Mouse (Mus musculus) heart, adult 2 months (tissue): ENCODE measurements around the gene Trpc5. TPM values are rescaled to one million over a fixed set of nuclear protein-coding genes. Genes with fewer than 3 reads are reported as not detected.

Experiments used
- DNase-seq, 2 experiments: peaks; one replicate each; pipeline ENCODE4 v3.0.0; 2021
- H3K27ac ChIP-seq: fragments of 200-600 bp; 2 replicates; pipeline ENCODE4 v1.8.1; 2022
- H3K27me3 ChIP-seq: fragments of 200-500 bp; 2 replicates; pipeline ENCODE4 v1.6.1; 2012; ENCODE audit warnings: mild to moderate bottlenecking, low read length, inconsistent platforms, mixed read lengths; ENCODE audit not compliant: control insufficient read depth, insufficient read depth
- H3K36me3 ChIP-seq: fragments of 200-500 bp; 2 replicates; pipeline ENCODE4 v1.6.1; 2012; ENCODE audit warnings: low read length, inconsistent platforms; ENCODE audit not compliant: control insufficient read depth, insufficient read depth
- H3K4me1 ChIP-seq: fragments of 200-500 bp; 2 replicates; pipeline ENCODE4 v1.6.1; 2011; ENCODE audit warnings: low read length; ENCODE audit not compliant: control insufficient read depth, insufficient read depth
- H3K4me3 ChIP-seq: fragments of 200-600 bp; 2 replicates; pipeline ENCODE4 v1.8.1; 2022
- H3K79me2 ChIP-seq: fragments of 200-500 bp; replicated peaks from 2 replicates; pipeline ENCODE4 v1.6.1; 2012; ENCODE audit warnings: mild to moderate bottlenecking, inconsistent platforms, low read length, moderate library complexity, mixed read lengths; ENCODE audit not compliant: control insufficient read depth, insufficient read depth
- H3K9ac ChIP-seq: fragments of 200-500 bp; 2 replicates; pipeline ENCODE4 v1.6.1; 2012; ENCODE audit warnings: low read depth, mild to moderate bottlenecking, control low read depth, inconsistent platforms, low read length, mixed read lengths
- CTCF ChIP-seq: fragments of 200-600 bp; IDR thresholded peaks from 2 replicates; pipeline ENCODE4 v1.8.1; 2022; ENCODE audit warnings: antibody characterized with exemption, mild to moderate bottlenecking, moderate library complexity
- EP300 ChIP-seq: fragments of 200-500 bp; IDR thresholded peaks from 2 replicates; pipeline ENCODE4 v1.6.1; 2011; ENCODE audit warnings: low read depth, low read length, control low read depth; ENCODE audit not compliant: insufficient read depth
- POLR2A ChIP-seq: fragments of 200-500 bp; IDR thresholded peaks from 2 replicates; pipeline ENCODE4 v1.6.1; 2011; ENCODE audit warnings: mild to moderate bottlenecking, low read depth, low read length, control low read depth; ENCODE audit not compliant: insufficient read depth
- WGBS: fragments of 180-500 bp; shearing (Covaris S2); methylation state at CpG from one replicate; pipeline ENCODE4 v1.1.7; 2018; 5-methylcytosine and 5-hydroxymethylcytosine counted together
- intact Hi-C: fragments of 180-260 bp; cut with DNase I; formaldehyde crosslinking; loops from one replicate; pipeline ENCODE4 v1.15.1; 2025
- polyA plus RNA-seq: library from polyadenylated mRNA; depleted of rRNA; stranded (reverse); fragments of >200 nt; gene quantifications from 2 replicates; pipeline ENCODE4 v1.2.3, GENCODE M21; 2012
- total RNA-seq, 2 experiments: library from RNA; stranded (reverse); gene quantifications; 2 replicates each; pipeline ENCODE4 v1.2.3; 2021

Gene Trpc5
- total and polyA plus RNA-seq, 3 experiments = not detected

DNA sequence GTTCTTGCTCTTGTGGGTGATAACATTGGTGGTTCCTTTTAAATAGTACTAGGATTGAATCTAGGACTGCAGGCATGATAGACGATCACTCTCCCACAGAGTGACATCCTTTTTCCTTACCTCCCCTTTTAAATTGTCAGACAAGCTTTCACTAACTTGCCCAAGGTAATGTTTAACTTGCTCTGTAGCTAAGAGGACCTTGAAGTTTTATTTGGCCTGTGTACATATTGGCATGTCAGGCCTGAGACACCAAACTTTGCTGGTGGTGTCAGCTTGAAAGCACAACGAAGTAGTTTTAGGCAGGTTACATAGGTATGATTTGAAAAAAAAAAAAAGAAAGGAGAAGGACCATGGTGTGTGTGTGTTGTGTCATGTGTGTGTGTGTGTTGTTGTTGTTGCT lies 35.8 kb downstream of the Trpc5 start:
- Histone ChIP-seq H3K4me1 (no peaks in the 10 kb centered on the region), H3K79me2 (no peaks in the 10 kb centered on the region), H3K27me3 (no peaks in the 10 kb centered on the region), H3K9ac (no peak overlapping the region), H3K36me3 (no peaks in the 10 kb centered on the region), H3K27ac (no peak overlapping the region), H3K4me3 (no peak overlapping the region)
- intact Hi-C loops = no loop called here
- no peak for DNase-seq
- TF ChIP-seq POLR2A (no peak), CTCF (no peak), EP300 (no peak)
- 62% methylated on average over 2 of the region's 2 CpGs for WGBS

DNA sequence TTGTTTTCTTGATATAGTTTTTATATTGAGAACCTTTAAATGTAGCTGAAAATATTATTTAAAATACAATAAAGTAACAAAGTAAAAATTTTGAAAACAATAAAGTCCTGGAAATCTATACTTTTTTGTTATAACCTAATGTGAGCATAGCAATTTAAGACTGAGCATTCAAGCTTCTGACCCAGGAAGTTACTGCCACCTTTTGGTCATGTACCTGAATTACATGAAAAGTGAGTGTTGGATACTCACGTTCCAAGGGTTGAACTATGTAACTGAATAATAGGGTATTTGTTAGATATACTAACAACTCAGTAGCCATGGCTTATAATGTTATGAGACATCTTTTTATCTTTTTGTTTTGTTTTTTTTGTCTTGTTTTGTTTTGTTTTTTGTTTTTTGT lies 42.6 kb downstream of the Trpc5 start:
- TF ChIP-seq EP300 (no peak), CTCF (peak; percentile 66)
- intact Hi-C loops = loop anchor here (5.0 kb wide), 1 partner anchor 243 kb away; no protein-coding TSS in a partner anchor

DNA sequence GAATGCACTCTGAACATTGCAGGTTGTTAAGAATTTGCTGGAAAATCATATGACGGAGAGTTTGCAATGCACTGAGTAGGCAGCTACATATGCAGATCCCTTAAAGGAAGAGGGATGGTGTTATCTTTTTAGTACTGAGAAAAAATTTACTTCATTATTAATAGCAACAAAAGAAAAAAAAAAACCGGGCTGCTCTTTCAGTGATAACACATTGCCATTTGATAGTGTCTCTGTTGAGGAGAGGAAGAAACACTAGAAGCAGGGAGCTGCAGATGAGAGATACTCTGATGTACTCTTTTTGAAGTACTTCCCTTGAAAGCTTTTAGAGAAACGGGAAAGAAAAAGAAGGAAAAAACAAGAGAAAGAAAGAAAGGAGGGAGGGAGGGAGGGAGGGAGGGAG lies 43.2 kb downstream of the Trpc5 start:
- Histone ChIP-seq H3K9ac (no peak overlapping the region), H3K27me3 (no peaks in the 10 kb centered on the region), H3K4me3 (no peak overlapping the region), H3K27ac (no peak overlapping the region), H3K79me2 (no peaks in the 10 kb centered on the region), H3K36me3 (no peaks in the 10 kb centered on the region), H3K4me1 (no peaks in the 10 kb centered on the region)
- intact Hi-C loops = loop anchor here (5.0 kb wide), 1 partner anchor 242 kb away; no protein-coding TSS in a partner anchor
- TF ChIP-seq CTCF (no peak), POLR2A (no peak), EP300 (no peak)
- WGBS = 36% methylated on average over 3 of the region's 3 CpGs
- DNase-seq = no peak

More for the DNA sequence above, 42.6 kb downstream of the Trpc5 start:
- 45% methylated on average over 1 of the region's 1 CpGs for WGBS
- no peaks in the 10 kb centered on the region for H3K4me1 ChIP-seq
- H3K27me3 ChIP-seq = no peaks in the 10 kb centered on the region
- DNase-seq = no peak
- no peak overlapping the region for H3K27ac ChIP-seq
- no peaks in the 10 kb centered on the region for H3K79me2 ChIP-seq
- no peaks in the 10 kb centered on the region for H3K36me3 ChIP-seq
- no peak overlapping the region for H3K9ac ChIP-seq
- H3K4me3 ChIP-seq = no peak overlapping the region

DNA sequence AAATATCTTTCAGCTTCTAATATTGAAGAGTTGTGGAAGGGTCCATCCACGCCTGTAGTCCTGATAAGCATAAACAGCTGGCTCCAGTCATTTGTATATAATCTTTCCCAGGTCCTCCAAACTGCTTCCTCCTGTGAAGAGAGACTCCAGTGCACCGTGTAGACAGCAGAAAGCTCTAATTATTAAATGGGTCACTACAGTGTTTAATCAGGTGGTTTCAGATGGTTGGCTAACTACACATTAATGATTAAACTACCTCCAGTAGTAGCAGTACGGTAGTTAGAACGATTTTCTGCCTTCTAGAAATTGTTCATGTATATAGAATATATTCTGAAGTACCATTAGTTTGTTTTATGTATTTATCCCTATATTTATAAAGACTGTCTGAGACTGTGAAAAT lies 75.2 kb downstream of the Trpc5 start:
- no peak for DNase-seq

DNA sequence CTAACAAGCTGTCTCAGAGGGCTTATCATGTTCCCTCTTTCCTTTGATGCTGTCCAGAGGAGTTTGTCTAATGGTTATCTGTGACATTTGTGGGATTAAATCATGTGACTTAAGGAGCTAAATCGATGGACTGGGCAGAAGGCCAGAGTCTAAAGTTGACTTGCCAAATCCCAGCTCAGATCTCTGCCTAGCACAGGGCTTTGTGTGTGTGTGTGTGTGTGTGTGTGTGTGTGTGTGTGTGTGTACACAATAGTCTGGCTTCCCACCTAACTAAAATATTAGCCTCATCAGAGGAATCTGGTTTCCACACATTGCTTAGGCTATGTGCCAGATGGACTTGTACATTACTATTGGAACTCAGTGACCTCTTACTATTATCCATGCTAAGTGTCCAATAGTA lies 151.5 kb downstream of the Trpc5 start:
- no peaks in the 10 kb centered on the region for H3K36me3 ChIP-seq
- TF ChIP-seq CTCF (no peak), EP300 (no peak), POLR2A (no peak)
- H3K79me2 ChIP-seq = no peaks in the 10 kb centered on the region
- 16% methylated on average over 1 of the region's 1 CpGs for WGBS
- H3K27me3 ChIP-seq = no peaks in the 10 kb centered on the region
- H3K4me1 ChIP-seq = no peaks in the 10 kb centered on the region
- H3K9ac ChIP-seq = no peak overlapping the region
- intact Hi-C loops = no loop called here
- no peak overlapping the region for H3K4me3 ChIP-seq
- no peak overlapping the region for H3K27ac ChIP-seq
- no peak for DNase-seq

More for the DNA sequence above, 75.2 kb downstream of the Trpc5 start:
- no peak overlapping the region for H3K27ac ChIP-seq
- no peaks in the 10 kb centered on the region for H3K79me2 ChIP-seq
- no peak overlapping the region for H3K9ac ChIP-seq
- H3K36me3 ChIP-seq = no peaks in the 10 kb centered on the region
- intact Hi-C loops = no loop called here
- no peaks in the 10 kb centered on the region for H3K27me3 ChIP-seq
- no peak overlapping the region for H3K4me3 ChIP-seq
- no peaks in the 10 kb centered on the region for H3K4me1 ChIP-seq
- WGBS = 53% methylated on average over 4 of the region's 4 CpGs
- TF ChIP-seq POLR2A = no peak
- no peak for TF ChIP-seq EP300
- no peak for TF ChIP-seq CTCF

DNA sequence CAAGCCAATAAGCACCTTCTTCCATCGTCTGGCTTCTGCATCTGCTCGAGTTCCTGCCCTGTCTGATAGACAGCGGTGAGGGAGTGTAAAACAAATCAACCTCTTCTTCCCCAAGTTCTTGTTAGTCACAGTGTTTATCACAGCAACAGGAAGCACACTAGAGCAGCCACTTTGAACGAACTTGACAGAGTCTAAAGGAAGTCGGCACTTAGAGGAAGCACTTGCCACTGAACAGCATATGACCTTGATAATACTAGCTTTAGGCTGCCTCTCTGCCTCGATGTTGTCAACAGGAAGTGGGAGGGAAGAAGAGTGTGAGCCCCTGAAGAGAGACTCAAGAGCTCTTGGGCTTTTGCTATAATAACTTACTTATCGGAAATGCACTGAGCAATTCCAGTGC lies 161.9 kb downstream of the Trpc5 start:
- peak in 1 of 2 experiments; percentile 2 for DNase-seq
- no peak overlapping the region for H3K9ac ChIP-seq
- no peaks in the 10 kb centered on the region for H3K36me3 ChIP-seq
- H3K27ac ChIP-seq = no peak overlapping the region
- no peaks in the 10 kb centered on the region for H3K79me2 ChIP-seq
- H3K4me1 ChIP-seq = no peaks in the 10 kb centered on the region
- H3K27me3 ChIP-seq = no peaks in the 10 kb centered on the region
- WGBS = 33% methylated on average over 7 of the region's 7 CpGs
- H3K4me3 ChIP-seq = no peak overlapping the region
- TF ChIP-seq EP300 = no peak
- no peak for TF ChIP-seq POLR2A
- TF ChIP-seq CTCF = no peak
- intact Hi-C loops = no loop called here
